Mouse (Mus musculus): ENCODE data around the gene Cttn. TPM values are rescaled to one million over a fixed set of nuclear protein-coding genes. Genes with fewer than 3 reads are reported as not detected.

Gene Cttn
- polyA plus RNA-seq, 1 experiment from 2014 or later = 118 TPM

GRCm38 (mm10) chr7:144417644-144418343 is 53.0 kb downstream of the Cttn start:
- Histone ChIP-seq H3K4me1 (peaks cover 20% of the 10 kb centered on the region), H3K4me3 (no peak overlapping the region), H3K27ac (replicated peaks) (no peak overlapping the region), H3K4me2 (peak overlapping the region; percentile 34), H3K36me3 (no peaks in the 10 kb centered on the region), H3K9ac (no peak overlapping the region), H3K9me3 (no peaks in the 10 kb centered on the region), H3K27me3 (replicated peaks) (peaks cover 51% of the 10 kb centered on the region)
- WGBS = 30% methylated on average over 16 of the region's 16 CpGs
- ATAC-seq (ENCODE audit: extremely low read depth, insufficient number of reproducible peaks, low FRiP score, low TSS enrichment) = no peak

- Histone ChIP-seq H3K4me2 (peak overlapping the region; percentile 34; the same call in 1 of the 2 replicates), H3K27ac (replicated peaks) (no peak overlapping the region), H3K9me3 (no peaks in the 10 kb centered on the region), H3K27me3 (replicated peaks) (peaks cover 51% of the 10 kb centered on the region), H3K9ac (no peak overlapping the region), H3K4me1 (peaks cover 20% of the 10 kb centered on the region), H3K36me3 (no peaks in the 10 kb centered on the region), H3K4me3 (no peak overlapping the region)
- no peak for ATAC-seq (ENCODE audit: extremely low read depth, insufficient number of reproducible peaks, low FRiP score, low TSS enrichment)
- WGBS = 58% methylated on average over 2 of the region's 2 CpGs
These were observed 53.6 kb downstream of the Cttn start for GRCm38 (mm10) chr7:144417234-144417633.

DNA sequence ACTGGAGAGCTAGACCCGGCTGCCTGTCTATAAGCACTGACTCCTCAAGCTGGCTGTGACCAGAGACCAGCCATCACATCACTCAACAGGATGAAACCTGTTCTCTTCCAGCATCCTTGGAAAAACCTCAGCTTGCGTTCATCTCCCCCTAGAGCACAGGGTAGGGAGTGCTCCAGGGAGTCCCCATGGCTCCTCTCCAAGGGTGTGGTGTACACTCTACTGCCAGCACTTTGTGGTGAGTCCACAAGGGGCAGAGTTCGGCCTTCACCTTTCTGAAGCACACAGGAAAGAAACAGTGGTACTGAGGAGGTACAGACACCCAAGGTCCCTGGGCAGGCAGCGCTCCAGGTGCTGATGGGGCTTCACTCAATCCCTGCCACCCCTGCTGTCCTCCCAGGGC is 55.0 kb downstream of the Cttn start:
- Histone ChIP-seq H3K9me3 (no peaks in the 10 kb centered on the region), H3K4me3 (no peak overlapping the region), H3K4me1 (peaks cover 20% of the 10 kb centered on the region), H3K27ac (replicated peaks) (no peak overlapping the region), H3K36me3 (no peaks in the 10 kb centered on the region), H3K27me3 (replicated peaks) (peaks cover 48% of the 10 kb centered on the region), H3K9ac (no peak overlapping the region), H3K4me2 (no peak overlapping the region)
- ATAC-seq (ENCODE audit: extremely low read depth, insufficient number of reproducible peaks, low FRiP score, low TSS enrichment) = no peak
- WGBS = 70% methylated on average over 4 of the region's 4 CpGs

- Histone ChIP-seq H3K9ac (no peak overlapping the region), H3K4me2 (no peak overlapping the region), H3K4me3 (no peak overlapping the region), H3K27ac (replicated peaks) (no peak overlapping the region), H3K36me3 (no peaks in the 10 kb centered on the region), H3K4me1 (peaks cover 14% of the 10 kb centered on the region), H3K27me3 (replicated peaks) (peaks cover 49% of the 10 kb centered on the region), H3K9me3 (no peaks in the 10 kb centered on the region)
- 67% methylated on average over 5 of the region's 5 CpGs for WGBS
- no peak for ATAC-seq (ENCODE audit: extremely low read depth, insufficient number of reproducible peaks, low FRiP score, low TSS enrichment)
These were observed 56.2 kb downstream of the Cttn start for GRCm38 (mm10) chr7:144414632-144415031.

DNA sequence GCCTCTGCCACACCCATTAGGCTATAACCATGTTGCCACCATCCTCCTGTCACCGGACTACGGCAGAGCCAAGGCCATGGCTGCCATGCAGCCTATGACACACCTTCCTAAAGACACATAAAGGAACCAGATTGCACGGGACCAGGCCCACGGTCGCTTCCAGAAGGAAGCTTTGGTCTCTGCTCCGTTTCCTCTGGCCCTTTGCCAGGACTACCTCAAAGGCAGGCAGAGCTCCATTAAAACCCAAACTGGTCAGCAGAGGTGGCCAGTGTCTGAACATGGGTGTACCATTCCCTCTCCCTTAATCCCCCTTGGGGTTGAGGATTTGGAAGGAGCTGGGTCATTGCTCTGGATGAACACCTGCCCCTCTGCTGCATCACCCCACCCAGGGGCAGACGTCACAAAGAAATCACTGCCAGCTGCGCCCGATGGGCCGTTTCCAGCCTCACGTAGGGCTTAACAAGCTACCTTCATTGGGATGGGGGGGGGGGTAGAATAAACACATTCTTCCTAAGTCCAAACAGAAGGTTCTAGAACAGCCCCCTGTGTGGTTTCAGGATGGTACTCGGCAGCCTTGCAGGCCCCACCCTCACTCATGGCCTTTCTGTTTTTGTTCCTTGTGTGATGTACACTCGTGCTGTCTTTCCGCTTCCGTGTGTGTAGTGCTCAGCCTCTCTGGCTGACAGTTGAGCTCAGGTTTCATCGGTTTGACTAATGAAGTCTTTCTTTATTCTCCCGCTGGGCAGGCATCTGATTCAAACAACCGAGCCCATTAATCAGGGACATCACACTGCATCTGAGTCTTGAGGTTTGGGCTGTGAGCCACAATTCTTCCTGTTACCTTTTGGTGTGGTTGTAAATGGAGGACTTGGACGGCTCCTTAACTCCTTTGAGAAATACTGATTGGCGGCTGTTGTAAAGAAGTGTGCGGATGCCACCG is 58.6 kb downstream of the Cttn start:
- no peak overlapping the region for H3K4me3 ChIP-seq
- H3K9me3 ChIP-seq = no peaks in the 10 kb centered on the region
- no peak overlapping the region for H3K4me2 ChIP-seq
- peaks cover 56% of the 10 kb centered on the region for H3K27me3 ChIP-seq (replicated peaks)
- 69% methylated on average over 22 of the region's 22 CpGs for WGBS
- H3K4me1 ChIP-seq = peaks cover 8% of the 10 kb centered on the region
- no peak for ATAC-seq (ENCODE audit: extremely low read depth, insufficient number of reproducible peaks, low FRiP score, low TSS enrichment)
- H3K9ac ChIP-seq = no peak overlapping the region
- H3K36me3 ChIP-seq = no peaks in the 10 kb centered on the region
- no peak overlapping the region for H3K27ac ChIP-seq (replicated peaks)

DNA sequence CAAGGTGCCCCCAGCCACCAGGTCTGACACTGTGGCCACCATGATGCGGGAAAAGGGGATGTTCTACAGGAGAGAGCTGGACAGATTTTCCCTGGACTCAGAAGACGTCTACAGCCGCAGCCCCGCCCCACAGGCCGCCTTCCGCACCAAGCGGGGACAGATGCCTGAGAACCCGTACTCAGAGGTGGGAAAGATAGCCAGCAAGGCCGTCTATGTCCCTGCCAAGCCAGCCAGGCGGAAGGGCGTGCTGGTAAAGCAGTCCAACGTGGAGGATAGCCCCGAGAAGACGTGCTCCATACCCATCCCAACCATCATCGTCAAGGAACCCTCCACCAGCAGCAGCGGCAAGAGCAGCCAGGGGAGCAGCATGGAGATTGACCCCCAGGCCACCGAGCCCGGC is 61.1 kb downstream of the Cttn start:
- no peak overlapping the region for H3K4me3 ChIP-seq
- no peak overlapping the region for H3K4me2 ChIP-seq
- H3K36me3 ChIP-seq = no peaks in the 10 kb centered on the region
- peaks cover 6% of the 10 kb centered on the region; the same call in 1 of the 2 replicates for H3K4me1 ChIP-seq
- 69% methylated on average over 18 of the region's 18 CpGs for WGBS
- no peak overlapping the region for H3K9ac ChIP-seq
- H3K27ac ChIP-seq (replicated peaks) = no peak overlapping the region
- no peaks in the 10 kb centered on the region for H3K9me3 ChIP-seq
- peaks cover 58% of the 10 kb centered on the region for H3K27me3 ChIP-seq (replicated peaks)
- ATAC-seq (ENCODE audit: extremely low read depth, insufficient number of reproducible peaks, low FRiP score, low TSS enrichment) = no peak

DNA sequence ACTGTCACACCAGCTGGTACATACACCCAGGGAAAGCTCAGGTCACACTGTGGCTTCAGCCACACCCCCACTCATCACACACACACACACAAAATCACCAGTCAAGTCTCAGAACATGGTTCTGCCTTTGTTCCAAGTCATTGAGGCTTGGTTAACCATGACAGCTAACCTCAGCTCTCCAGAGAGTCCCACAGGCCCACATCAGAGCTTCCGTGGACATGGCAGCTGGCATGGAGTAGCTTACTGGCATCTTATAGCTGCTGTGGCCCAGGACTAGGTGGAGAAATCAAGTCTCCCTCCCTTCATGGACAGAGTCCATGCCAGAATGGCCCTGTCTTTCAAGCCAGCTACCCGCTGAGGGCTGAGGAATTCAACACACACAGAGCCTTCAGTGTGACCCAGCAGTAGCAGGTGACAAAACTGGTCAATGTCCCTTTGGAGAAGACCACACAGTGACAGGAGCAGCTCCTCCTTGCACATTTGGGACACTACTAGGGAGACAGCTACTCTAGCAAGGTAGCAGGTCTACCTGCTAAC is 62.3 kb downstream of the Cttn start:
- Histone ChIP-seq H3K27me3 (replicated peaks) (peaks cover 49% of the 10 kb centered on the region), H3K4me3 (no peak overlapping the region), H3K9me3 (no peaks in the 10 kb centered on the region), H3K27ac (replicated peaks) (no peak overlapping the region), H3K4me2 (no peak overlapping the region), H3K4me1 (peaks cover 6% of the 10 kb centered on the region; the same call in 1 of the 2 replicates), H3K9ac (no peak overlapping the region), H3K36me3 (no peaks in the 10 kb centered on the region)
- WGBS = 84% methylated on average over 2 of the region's 2 CpGs
- no peak for ATAC-seq (ENCODE audit: extremely low read depth, insufficient number of reproducible peaks, low FRiP score, low TSS enrichment)

- Histone ChIP-seq H3K4me3 (no peak overlapping the region), H3K4me1 (peaks cover 6% of the 10 kb centered on the region; the same call in 1 of the 2 replicates), H3K9me3 (no peaks in the 10 kb centered on the region), H3K4me2 (no peak overlapping the region), H3K27ac (replicated peaks) (no peak overlapping the region), H3K27me3 (replicated peaks) (peaks cover 45% of the 10 kb centered on the region), H3K9ac (no peak overlapping the region), H3K36me3 (no peaks in the 10 kb centered on the region)
- ATAC-seq (ENCODE audit: extremely low read depth, insufficient number of reproducible peaks, low FRiP score, low TSS enrichment) = no peak
- WGBS = 36% methylated on average over 4 of the region's 4 CpGs
These were observed 63.1 kb downstream of the Cttn start for GRCm38 (mm10) chr7:144407675-144408074.

- Histone ChIP-seq H3K4me1 (peaks cover 2% of the 10 kb centered on the region; the same call in 1 of the 2 replicates), H3K27me3 (replicated peaks) (peaks cover 10% of the 10 kb centered on the region), H3K9me3 (no peaks in the 10 kb centered on the region), H3K4me3 (no peak overlapping the region), H3K4me2 (no peak overlapping the region), H3K27ac (replicated peaks) (no peak overlapping the region), H3K9ac (no peak overlapping the region), H3K36me3 (no peaks in the 10 kb centered on the region)
- 71% methylated on average over 4 of the region's 4 CpGs for WGBS
- ATAC-seq (ENCODE audit: extremely low read depth, insufficient number of reproducible peaks, low FRiP score, low TSS enrichment) = no peak
These were observed 68.3 kb downstream of the Cttn start for GRCm38 (mm10) chr7:144402492-144402891.

- ATAC-seq (ENCODE audit: extremely low read depth, insufficient number of reproducible peaks, low FRiP score, low TSS enrichment) = no peak
- no peaks in the 10 kb centered on the region for H3K4me1 ChIP-seq
- H3K4me3 ChIP-seq = no peak overlapping the region
- H3K27me3 ChIP-seq (replicated peaks) = 0 out of 2 replicates have a peak, but pooled peaks cover 3% of the 10 kb centered on the region
- H3K27ac ChIP-seq (replicated peaks) = no peak overlapping the region
- no peak overlapping the region for H3K9ac ChIP-seq
- no peak overlapping the region for H3K4me2 ChIP-seq
- 79% methylated on average over 6 of the region's 6 CpGs for WGBS
- no peaks in the 10 kb centered on the region for H3K9me3 ChIP-seq
- no peaks in the 10 kb centered on the region for H3K36me3 ChIP-seq
These were observed 79.1 kb downstream of the Cttn start for GRCm38 (mm10) chr7:144391727-144392126.

DNA sequence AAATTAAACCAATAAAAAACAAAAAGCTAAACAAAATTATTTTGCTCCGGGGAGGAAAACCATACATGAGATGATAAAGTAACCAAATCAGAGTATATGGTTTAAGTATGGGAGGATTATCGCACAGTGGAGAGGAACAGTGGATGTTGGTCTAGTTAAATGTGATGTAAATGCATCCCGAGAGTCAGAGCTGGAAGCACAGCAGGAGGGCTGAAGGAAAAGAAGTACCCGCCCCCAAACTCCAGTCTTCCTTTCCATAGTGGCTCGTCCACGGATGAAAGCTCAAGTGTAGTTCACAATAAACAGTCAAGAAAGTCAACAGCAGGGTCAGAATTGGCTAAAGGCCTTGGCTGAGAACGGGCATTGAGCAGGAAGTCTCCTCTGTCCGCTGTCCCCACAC is 80.1 kb downstream of the Cttn start:
- WGBS = 66% methylated on average over 8 of the region's 8 CpGs
- Histone ChIP-seq H3K27me3 (replicated peaks) (0 out of 2 replicates have a peak, but pooled peaks cover 3% of the 10 kb centered on the region), H3K27ac (replicated peaks) (no peak overlapping the region), H3K4me3 (no peak overlapping the region), H3K9ac (no peak overlapping the region), H3K4me2 (no peak overlapping the region), H3K9me3 (no peaks in the 10 kb centered on the region), H3K36me3 (no peaks in the 10 kb centered on the region), H3K4me1 (no peaks in the 10 kb centered on the region)
- ATAC-seq (ENCODE audit: extremely low read depth, insufficient number of reproducible peaks, low FRiP score, low TSS enrichment) = no peak
